In genomic region chr2:136666951-136667350, GRCm38 (mm10) we compare ENCODE assay signal across 20 mouse cellular contexts. TPM values are rescaled to one million over a fixed set of nuclear protein-coding genes. Genes with fewer than 3 reads are reported as not detected.
"Had no signal": no experiment of that assay in that cellular context is flagged by ENCODE, and none has a peak within 500 bp of the region (broad histone marks: within the 10 kb centered on the region; RNA-seq: fewer than 3 reads in every experiment).

No protein-coding gene starts in this region.

- ATAC-seq: liver, embryonic 12.5 days had no signal

- H3K27ac ChIP-seq: kidney, embryonic 15.5 days; liver, embryonic 12.5 days; liver, embryonic 15.5 days; lung, embryonic 15.5 days; stomach, postnatal 0 days had no signal

- H3K4me3 ChIP-seq: kidney, embryonic 15.5 days; liver, embryonic 12.5 days; liver, embryonic 15.5 days; lung, embryonic 15.5 days had no signal

- DNase-seq: kidney, adult 11 months; kidney, adult 8-10 months; kidney, postnatal 10 days; kidney, postnatal 36 days; layer of hippocampus, postnatal 36 days; liver; lung, adult 18-20 months; lung, postnatal 10 days; lung, postnatal 4 days; midbrain, embryonic 14.5 days; thymus, adult 2 months; thymus, postnatal 14 days; thymus, postnatal 4 days had no signal

RNA-seq across cellular contexts. Expression of gene Snap25, which starts 46.3 kb away (rescaled TPM):
- total RNA-seq: megakaryocyte progenitor cell, adult 5-6 weeks; megakaryocyte-erythroid progenitor cell, adult 5-6 weeks had no signal
